Mouse (Mus musculus) heart, postnatal 0 days (tissue): ENCODE results near the gene Mgat1.

Experiments used
- CTCF ChIP-seq: IDR thresholded peaks from 2 replicates; pipeline ENCODE4 v1.5.1; 2016; ENCODE audit warnings: antibody characterized with exemption, control low read depth, low read depth
- EP300 ChIP-seq: IDR thresholded peaks from 2 replicates; pipeline ENCODE4 v1.6.1; 2016; ENCODE audit warnings: antibody characterized with exemption, low read depth

DNA sequence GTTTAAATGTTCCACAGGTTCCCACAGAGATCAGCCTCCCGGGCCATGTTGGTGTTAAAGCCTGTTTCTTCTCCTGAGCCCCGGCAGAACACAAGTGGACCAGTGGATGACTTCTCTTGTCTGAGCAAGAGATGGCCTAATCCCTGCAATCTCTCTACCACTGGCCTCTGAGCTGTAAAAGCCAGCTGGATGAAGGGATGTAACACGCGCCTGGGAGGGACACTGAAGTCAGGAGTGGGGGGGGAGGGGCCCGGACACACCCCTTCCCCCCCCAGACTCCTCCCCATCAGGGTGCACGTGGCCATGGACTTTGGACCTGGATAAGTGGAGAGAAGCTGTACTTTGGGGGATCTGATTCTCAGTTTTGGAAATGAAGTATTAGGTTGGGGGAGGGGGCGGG, 1.2 kb downstream of the Mgat1 start:
- TF ChIP-seq EP300 (no peak), CTCF (no peak)
